Mouse (Mus musculus): Measurements from ENCODE around the gene Helb. TPM values are rescaled to one million over a fixed set of nuclear protein-coding genes. Genes with fewer than 3 reads are reported as not detected.

Helb gene
- polyA plus RNA-seq, 1 experiment from 2014 or later: 2.0 TPM

DNA sequence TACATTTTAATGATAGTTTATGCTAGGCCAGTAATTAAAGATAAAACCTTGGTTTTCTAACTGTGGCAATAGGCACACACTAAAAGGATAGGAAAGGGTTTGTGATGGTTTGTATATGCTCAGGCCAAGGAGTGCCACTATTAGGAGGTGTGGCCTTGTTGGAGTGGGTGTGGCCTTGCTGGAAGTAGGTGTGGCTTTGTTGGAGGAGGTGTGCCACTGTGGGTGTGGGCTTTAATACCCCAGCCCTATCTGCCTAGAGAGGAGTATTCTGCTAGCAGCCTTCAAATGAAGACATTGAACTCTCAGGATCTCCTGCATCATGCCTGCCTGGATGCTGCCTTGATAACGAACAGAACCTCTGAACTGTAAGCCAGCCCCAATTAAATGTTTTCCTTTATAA, 12.0 kb downstream of the Helb start:
- no peak overlapping the region for H3K9ac ChIP-seq
- DNase-seq (ENCODE audit: low spot score): no peak
- no peak overlapping the region for H3K4me2 ChIP-seq (replicated peaks)
- no peak for ATAC-seq (ENCODE audit: low FRiP score)
- WGBS: 93% methylated on average over 1 of the region's 1 CpGs
- H3K9me3 ChIP-seq (ENCODE audit: control insufficient read depth, low read length): no peaks in the 10 kb centered on the region
- H3K27me3 ChIP-seq (ENCODE audit: control insufficient read depth, insufficient read depth, low read length): no peaks in the 10 kb centered on the region
- H3K36me3 ChIP-seq (replicated peaks; ENCODE audit: control insufficient read depth, insufficient read depth): no peaks in the 10 kb centered on the region; the same call in 1 of the 2 replicates
- no peaks in the 10 kb centered on the region for H3K4me1 ChIP-seq (replicated peaks; ENCODE audit: control insufficient read depth, insufficient read depth, low read length)
- H3K4me3 ChIP-seq (replicated peaks; ENCODE audit: low read length): no peak overlapping the region
- no peak overlapping the region for H3K27ac ChIP-seq

DNA sequence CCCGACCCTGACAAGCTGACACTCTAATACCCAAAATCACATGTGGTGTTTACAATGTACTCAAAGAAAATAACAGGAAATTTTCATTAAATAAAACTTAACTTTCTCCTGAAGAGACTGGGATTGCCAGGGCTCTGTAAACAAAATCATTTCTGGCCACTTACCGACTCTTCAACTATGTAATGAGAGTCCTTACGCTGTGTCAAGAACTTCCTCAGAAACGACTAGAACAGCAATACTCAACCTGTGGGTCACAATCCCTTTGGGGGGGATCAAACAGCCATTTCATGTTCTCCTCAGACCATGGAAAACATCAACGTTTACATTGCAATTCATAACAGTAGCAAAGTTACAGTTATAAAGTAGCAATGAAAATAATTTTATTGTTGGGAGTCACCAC, 15.2 kb downstream of the Helb start:
- H3K9me3 ChIP-seq (ENCODE audit: control insufficient read depth, low read length): no peaks in the 10 kb centered on the region
- H3K9ac ChIP-seq: no peak overlapping the region
- H3K4me1 ChIP-seq (replicated peaks; ENCODE audit: control insufficient read depth, insufficient read depth, low read length): no peaks in the 10 kb centered on the region
- ATAC-seq (ENCODE audit: low FRiP score): no peak
- H3K27ac ChIP-seq: no peak overlapping the region
- no peak overlapping the region for H3K4me3 ChIP-seq (replicated peaks; ENCODE audit: low read length)
- H3K27me3 ChIP-seq (ENCODE audit: control insufficient read depth, insufficient read depth, low read length): no peaks in the 10 kb centered on the region
- H3K36me3 ChIP-seq (replicated peaks; ENCODE audit: control insufficient read depth, insufficient read depth): no peaks in the 10 kb centered on the region; the same call in 1 of the 2 replicates
- 92% methylated on average over 5 of the region's 5 CpGs for WGBS
- H3K4me2 ChIP-seq (replicated peaks): no peak overlapping the region
- DNase-seq (ENCODE audit: low spot score): no peak

DNA sequence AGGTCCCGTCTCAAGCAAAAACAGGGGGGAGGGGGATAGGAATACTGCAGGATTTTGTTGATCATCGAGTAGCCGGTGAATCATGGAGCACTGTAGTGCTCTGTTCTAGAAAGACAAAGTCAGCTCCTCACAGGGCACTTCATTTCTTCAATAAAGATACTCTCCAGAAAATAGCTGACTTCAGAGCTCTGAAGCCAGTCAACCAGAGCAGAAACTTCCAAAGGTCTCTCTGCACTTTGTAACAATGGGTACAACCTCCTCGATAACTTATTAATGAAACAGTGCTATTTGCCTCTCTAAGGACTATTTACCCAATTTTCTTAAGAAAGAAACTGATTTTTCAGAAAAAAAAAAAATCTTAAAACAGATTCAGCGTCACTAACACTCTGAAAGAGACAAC, 17.1 kb downstream of the Helb start:
- DNase-seq (ENCODE audit: low spot score) (no peak), ATAC-seq (ENCODE audit: low FRiP score) (no peak)
- Histone ChIP-seq H3K27ac (no peak overlapping the region), H3K4me1 (replicated peaks; ENCODE audit: control insufficient read depth, insufficient read depth, low read length) (no peaks in the 10 kb centered on the region), H3K36me3 (replicated peaks; ENCODE audit: control insufficient read depth, insufficient read depth) (no peaks in the 10 kb centered on the region; the same call in 1 of the 2 replicates), H3K27me3 (ENCODE audit: control insufficient read depth, insufficient read depth, low read length) (no peaks in the 10 kb centered on the region), H3K4me2 (replicated peaks) (no peak overlapping the region), H3K9me3 (ENCODE audit: control insufficient read depth, low read length) (no peaks in the 10 kb centered on the region), H3K9ac (no peak overlapping the region), H3K4me3 (replicated peaks; ENCODE audit: low read length) (no peak overlapping the region)
- WGBS: 91% methylated on average over 5 of the region's 5 CpGs

DNA sequence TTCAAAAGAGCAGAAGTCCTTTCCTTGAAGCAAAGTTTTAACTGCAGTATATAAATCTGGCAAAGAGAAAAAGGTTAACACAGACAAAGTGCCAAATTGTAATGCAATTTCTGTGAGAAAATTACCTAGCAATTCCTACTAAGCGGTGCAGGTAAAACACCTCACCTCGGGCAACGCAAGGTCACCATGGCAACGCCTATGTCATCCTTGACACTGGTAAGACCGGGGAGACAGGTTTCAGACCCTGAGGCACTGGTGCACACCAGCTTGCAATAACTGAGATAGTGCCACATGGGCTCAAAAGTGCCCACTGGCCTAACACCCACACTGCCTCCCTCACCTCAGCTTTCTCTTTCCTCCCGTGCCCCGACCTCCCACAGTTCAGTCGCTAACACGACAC, 17.7 kb downstream of the Helb start:
- H3K4me3 ChIP-seq (replicated peaks; ENCODE audit: low read length): no peak overlapping the region
- WGBS: 93% methylated on average over 9 of the region's 9 CpGs
- no peak overlapping the region for H3K27ac ChIP-seq
- H3K4me2 ChIP-seq (replicated peaks): no peak overlapping the region
- H3K36me3 ChIP-seq (replicated peaks; ENCODE audit: control insufficient read depth, insufficient read depth): no peaks in the 10 kb centered on the region; the same call in 1 of the 2 replicates
- DNase-seq (ENCODE audit: low spot score) (no peak), ATAC-seq (ENCODE audit: low FRiP score) (no peak)
- no peaks in the 10 kb centered on the region for H3K4me1 ChIP-seq (replicated peaks; ENCODE audit: control insufficient read depth, insufficient read depth, low read length)
- no peaks in the 10 kb centered on the region for H3K9me3 ChIP-seq (ENCODE audit: control insufficient read depth, low read length)
- H3K27me3 ChIP-seq (ENCODE audit: control insufficient read depth, insufficient read depth, low read length): no peaks in the 10 kb centered on the region
- no peak overlapping the region for H3K9ac ChIP-seq

DNA sequence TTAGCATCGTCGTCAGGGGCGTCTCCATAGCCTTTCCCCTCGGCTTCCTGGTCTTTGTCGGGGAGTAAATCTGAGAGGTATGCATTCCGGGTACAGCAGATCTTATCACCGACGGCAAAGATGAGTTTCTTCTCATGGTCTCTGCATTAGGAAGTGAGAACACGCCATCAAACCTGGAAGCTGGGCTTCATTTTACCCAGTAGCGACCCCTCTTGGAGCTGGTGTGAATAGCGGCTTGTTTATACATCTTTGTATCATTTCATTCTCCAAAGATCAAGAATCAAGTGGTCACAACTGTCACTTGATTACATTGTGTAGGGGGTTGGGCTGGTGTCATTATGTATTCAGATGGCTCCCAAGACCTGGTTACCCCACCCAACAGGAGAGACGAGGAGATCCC, 20.2 kb downstream of the Helb start:
- Histone ChIP-seq H3K4me1 (replicated peaks; ENCODE audit: control insufficient read depth, insufficient read depth, low read length) (no peaks in the 10 kb centered on the region), H3K9ac (no peak overlapping the region), H3K9me3 (ENCODE audit: control insufficient read depth, low read length) (no peaks in the 10 kb centered on the region), H3K4me3 (replicated peaks; ENCODE audit: low read length) (no peak overlapping the region), H3K4me2 (replicated peaks) (no peak overlapping the region), H3K36me3 (replicated peaks; ENCODE audit: control insufficient read depth, insufficient read depth) (no peaks in the 10 kb centered on the region; the same call in 1 of the 2 replicates), H3K27ac (no peak overlapping the region), H3K27me3 (ENCODE audit: control insufficient read depth, insufficient read depth, low read length) (no peaks in the 10 kb centered on the region)
- 93% methylated on average over 12 of the region's 12 CpGs for WGBS
- no peak for ATAC-seq (ENCODE audit: low FRiP score)
- no peak for DNase-seq (ENCODE audit: low spot score)

DNA sequence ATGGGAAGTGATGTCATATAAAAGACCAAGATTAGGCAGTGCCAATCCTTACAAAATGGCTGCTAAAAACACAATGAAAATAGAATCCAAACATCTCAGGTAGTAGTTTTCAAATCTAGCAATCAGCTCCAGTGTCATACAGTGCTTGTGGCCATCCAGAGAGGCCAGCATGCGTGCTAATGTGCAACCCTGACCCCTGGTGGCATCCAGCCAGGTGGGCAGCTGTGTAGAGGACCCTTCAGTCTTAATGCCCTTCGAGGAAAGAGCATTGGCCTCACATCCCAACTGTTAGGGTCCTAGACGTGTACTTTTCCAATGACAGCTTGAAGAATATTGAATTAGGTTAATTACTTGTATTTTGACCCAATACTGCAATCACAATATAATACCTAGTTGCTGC, 34.9 kb downstream of the Helb start:
- Histone ChIP-seq H3K4me3 (replicated peaks; ENCODE audit: low read length) (no peak overlapping the region), H3K27ac (no peak overlapping the region), H3K4me1 (replicated peaks; ENCODE audit: control insufficient read depth, insufficient read depth, low read length) (no peaks in the 10 kb centered on the region), H3K4me2 (replicated peaks) (no peak overlapping the region), H3K9ac (no peak overlapping the region), H3K9me3 (ENCODE audit: control insufficient read depth, low read length) (no peaks in the 10 kb centered on the region), H3K27me3 (ENCODE audit: control insufficient read depth, insufficient read depth, low read length) (no peaks in the 10 kb centered on the region), H3K36me3 (replicated peaks; ENCODE audit: control insufficient read depth, insufficient read depth) (peaks cover 35% of the 10 kb centered on the region)
- WGBS: 83% methylated on average over 3 of the region's 3 CpGs
- DNase-seq (ENCODE audit: low spot score): no peak
- ATAC-seq (ENCODE audit: low FRiP score): no peak

DNA sequence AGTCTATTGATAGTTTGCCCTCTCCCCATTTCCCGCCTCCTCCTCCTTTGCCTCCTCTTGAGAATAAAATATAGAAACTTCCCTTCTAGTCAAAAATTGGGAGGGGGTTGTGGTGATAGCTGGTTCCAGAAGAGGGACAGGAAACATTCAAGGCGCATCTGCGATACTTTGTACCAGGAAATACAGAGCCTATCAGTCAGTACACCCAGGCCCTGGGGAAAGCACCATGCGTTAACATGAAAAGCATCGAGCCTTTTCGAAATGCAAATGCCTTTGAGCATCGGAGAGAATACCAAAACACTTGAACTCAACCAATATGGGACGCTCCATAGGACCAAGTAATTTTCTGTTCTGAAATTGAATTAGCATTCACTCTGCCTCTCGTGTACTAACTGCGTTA, 46.5 kb downstream of the Helb start:
- ATAC-seq (ENCODE audit: low FRiP score) (no peak), DNase-seq (ENCODE audit: low spot score) (no peak)
- no peaks in the 10 kb centered on the region for H3K9me3 ChIP-seq (ENCODE audit: control insufficient read depth, low read length)
- H3K27me3 ChIP-seq (ENCODE audit: control insufficient read depth, insufficient read depth, low read length): no peaks in the 10 kb centered on the region
- 78% methylated on average over 10 of the region's 10 CpGs for WGBS
- no peak overlapping the region for H3K4me2 ChIP-seq (replicated peaks)
- no peaks in the 10 kb centered on the region for H3K4me1 ChIP-seq (replicated peaks; ENCODE audit: control insufficient read depth, insufficient read depth, low read length)
- H3K36me3 ChIP-seq (replicated peaks; ENCODE audit: control insufficient read depth, insufficient read depth): no peaks in the 10 kb centered on the region
- H3K27ac ChIP-seq: no peak overlapping the region
- no peak overlapping the region for H3K9ac ChIP-seq
- no peak overlapping the region for H3K4me3 ChIP-seq (replicated peaks; ENCODE audit: low read length)

DNA sequence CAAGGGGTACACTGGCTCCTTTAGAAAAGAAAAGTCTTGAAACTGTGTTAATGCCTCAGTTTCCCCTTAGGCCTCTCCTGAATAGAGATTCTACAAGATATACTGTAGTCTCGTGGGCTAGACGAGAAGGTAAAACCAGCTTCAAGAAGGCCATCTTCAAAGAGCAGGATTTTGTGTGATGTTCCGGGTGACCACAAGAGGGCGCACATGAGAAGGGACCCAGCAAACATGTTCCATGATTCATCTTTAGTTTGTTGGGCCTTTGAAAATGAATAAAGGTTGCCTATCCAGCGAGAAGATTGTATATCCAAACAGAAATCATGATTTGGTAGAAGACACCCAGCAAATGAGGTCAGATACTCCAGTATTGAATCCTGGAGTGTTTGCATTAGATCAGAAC, 48.4 kb downstream of the Helb start:
- no peaks in the 10 kb centered on the region for H3K4me1 ChIP-seq (replicated peaks; ENCODE audit: control insufficient read depth, insufficient read depth, low read length)
- no peak overlapping the region for H3K4me3 ChIP-seq (replicated peaks; ENCODE audit: low read length)
- no peak overlapping the region for H3K9ac ChIP-seq
- no peak overlapping the region for H3K4me2 ChIP-seq (replicated peaks)
- no peaks in the 10 kb centered on the region for H3K36me3 ChIP-seq (replicated peaks; ENCODE audit: control insufficient read depth, insufficient read depth)
- no peak for ATAC-seq (ENCODE audit: low FRiP score)
- H3K27me3 ChIP-seq (ENCODE audit: control insufficient read depth, insufficient read depth, low read length): no peaks in the 10 kb centered on the region
- no peak overlapping the region for H3K27ac ChIP-seq
- H3K9me3 ChIP-seq (ENCODE audit: control insufficient read depth, low read length): no peaks in the 10 kb centered on the region
- 28% methylated on average over 5 of the region's 5 CpGs for WGBS
- DNase-seq (ENCODE audit: low spot score): peak; percentile 69

DNA sequence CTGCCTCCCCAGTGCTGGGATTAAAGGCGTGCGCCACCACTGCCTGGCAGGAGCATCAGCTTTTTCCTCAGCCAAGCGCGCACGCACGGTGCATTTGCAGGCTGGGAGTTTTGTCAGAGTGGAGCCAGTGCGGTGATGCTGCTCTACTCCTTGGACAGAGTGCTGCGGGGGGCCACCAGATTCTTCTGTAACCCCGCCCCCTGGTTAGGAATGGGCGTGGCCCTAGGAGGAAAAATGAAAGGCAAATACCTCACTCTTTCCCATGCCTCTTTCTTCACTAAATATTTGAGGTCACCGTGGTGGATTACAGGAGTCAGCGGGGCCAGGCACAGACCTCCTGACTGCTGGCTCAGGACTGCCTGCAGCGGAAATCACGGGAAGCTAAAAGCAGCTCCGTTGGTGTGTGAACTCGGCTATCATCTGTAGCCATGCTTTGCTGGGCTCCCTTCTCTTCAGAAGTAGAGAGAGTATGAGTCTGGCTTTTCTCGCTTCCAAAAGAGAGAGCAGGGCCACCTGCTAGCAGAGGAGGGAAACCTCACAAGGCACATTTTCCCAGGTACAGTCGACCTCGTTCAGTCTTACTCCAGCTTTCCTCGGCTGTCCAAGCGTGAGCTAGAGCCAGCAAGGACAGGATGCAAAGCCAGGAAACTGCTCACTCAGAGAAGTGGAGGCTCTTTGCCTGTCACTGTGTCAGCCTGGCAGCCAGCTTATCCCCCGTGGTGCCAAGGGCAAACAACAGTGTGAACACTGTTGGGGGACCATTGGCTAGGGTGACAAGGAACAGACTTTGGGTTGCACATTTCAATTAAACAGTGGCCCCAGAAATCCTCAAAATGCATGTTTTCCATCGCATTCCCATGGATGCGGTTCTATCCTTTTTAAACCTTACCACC, 51.3 kb downstream of the Helb start:
- Histone ChIP-seq H3K4me2 (replicated peaks) (no peak overlapping the region), H3K9ac (no peak overlapping the region), H3K4me3 (replicated peaks; ENCODE audit: low read length) (no peak overlapping the region), H3K4me1 (replicated peaks; ENCODE audit: control insufficient read depth, insufficient read depth, low read length) (no peaks in the 10 kb centered on the region), H3K27me3 (ENCODE audit: control insufficient read depth, insufficient read depth, low read length) (no peaks in the 10 kb centered on the region), H3K9me3 (ENCODE audit: control insufficient read depth, low read length) (no peaks in the 10 kb centered on the region), H3K27ac (no peak overlapping the region), H3K36me3 (replicated peaks; ENCODE audit: control insufficient read depth, insufficient read depth) (no peaks in the 10 kb centered on the region; the same call in 1 of the 2 replicates)
- ATAC-seq (ENCODE audit: low FRiP score) (no peak), DNase-seq (ENCODE audit: low spot score) (no peak)
- WGBS: 82% methylated on average over 24 of the region's 24 CpGs
